Mouse (Mus musculus) E14TG2a.4 (cell line): Measurements from ENCODE around the gene Hephl1.

Experiments
- CTCF ChIP-seq: conservative IDR thresholded peaks from 2 replicates; pipeline ENCODE4 v1.5.1; 2014; ENCODE audit warnings: low read length
- POU5F1 ChIP-seq: IDR thresholded peaks from 2 replicates; pipeline ENCODE4 v1.6.1; 2014; ENCODE audit warnings: low read length, borderline replicate concordance

GRCm38 (mm10) chr9:15122431-15122830, 10.5 kb upstream of the Hephl1 start:
- TF ChIP-seq CTCF (no peak), POU5F1 (no peak)
